Mouse (Mus musculus) heart, embryonic 14.5 days (tissue): ENCODE measurements around the gene Phlpp2. TPM values are rescaled to one million over a fixed set of nuclear protein-coding genes. Genes with fewer than 3 reads are reported as not detected.

Experiments
- ATAC-seq: fragments of 200-750 bp; cut with Nextera tagmentation; 2 replicates; pipeline ENCODE4 v1.8.0; 2017; ENCODE audit warnings: low read depth, moderate TSS enrichment; ENCODE audit not compliant: insufficient number of reproducible peaks, insufficient read depth, low FRiP score
- H3K27ac ChIP-seq, 2 experiments: fragments of 200-500 bp in 1 of 2; fragments of 300-500 bp in 1 of 2; sonication (generic) in 1 of 2; replicated peaks in 1 of 2; 2 replicates each; pipeline ENCODE4 v1.5.1; 2012 to 2014; ENCODE audit warnings: low read depth in 2 of 2, low read length in 2 of 2, control low read depth in 1 of 2, mild to moderate bottlenecking in 1 of 2, mixed read lengths in 1 of 2; ENCODE audit not compliant: control insufficient read depth in 1 of 2, insufficient read depth in 1 of 2
- H3K27me3 ChIP-seq: fragments of 300-500 bp; sonication (generic); 2 replicates; pipeline ENCODE4 v1.6.1; 2014; ENCODE audit warnings: mild to moderate bottlenecking, low read length, control low read depth; ENCODE audit not compliant: control insufficient read depth, insufficient read depth
- H3K36me3 ChIP-seq: fragments of 300-500 bp; sonication (generic); 2 replicates; pipeline ENCODE4 v1.6.1; 2014; ENCODE audit warnings: mild to moderate bottlenecking, control low read depth, low read length, mixed read lengths; ENCODE audit not compliant: control insufficient read depth, insufficient read depth
- H3K4me1 ChIP-seq, 2 experiments: fragments of 200-500 bp in 1 of 2; fragments of 300-500 bp in 1 of 2; sonication (generic) in 1 of 2; 2 replicates each; pipeline ENCODE4 v1.6.1; 2012 to 2014; ENCODE audit warnings: low read length in 2 of 2, control low read depth in 1 of 2, mixed read lengths in 1 of 2; ENCODE audit not compliant: control insufficient read depth in 2 of 2, insufficient read depth in 2 of 2
- H3K4me2 ChIP-seq: fragments of 300-500 bp; sonication (generic); 2 replicates; pipeline ENCODE4 v1.6.1; 2014; ENCODE audit warnings: mild to moderate bottlenecking, low read length
- H3K4me3 ChIP-seq, 2 experiments: fragments of 200-500 bp in 1 of 2; fragments of 300-500 bp in 1 of 2; sonication (generic) in 1 of 2; 2 replicates each; pipeline ENCODE4 v1.5.1; 2012 to 2014; ENCODE audit warnings: low read length in 2 of 2, mild to moderate bottlenecking in 2 of 2, control low read depth in 1 of 2, low read depth in 1 of 2, moderate library complexity in 1 of 2; ENCODE audit not compliant: control insufficient read depth in 1 of 2, insufficient read depth in 1 of 2
- H3K9ac ChIP-seq: fragments of 300-500 bp; sonication (generic); 2 replicates; pipeline ENCODE4 v1.6.1; 2014; ENCODE audit warnings: mild to moderate bottlenecking, low read length
- H3K9me3 ChIP-seq: fragments of 300-500 bp; sonication (generic); 2 replicates; pipeline ENCODE4 v1.6.1; 2016; ENCODE audit warnings: low read length, control low read depth; ENCODE audit not compliant: control insufficient read depth
- WGBS: fragments of 180-500 bp; shearing (Covaris S2); extraction: QIAGEN DNeasy Blood & Tissue Kit; methylation state at CpG from one replicate; pipeline ENCODE4 v1.1.7; 2014; 5-methylcytosine and 5-hydroxymethylcytosine counted together
- polyA plus RNA-seq: library from polyadenylated mRNA; unstranded; fragments of >200 nt; fragmentation: Nextera tagmentation; extraction: Ambion mirVana; gene quantifications from 2 replicates; pipeline ENCODE4 v1.2.1, GENCODE M21; 2014

The Phlpp2 gene
- polyA plus RNA-seq, 1 experiment from 2014 or later: 2.0 TPM

GRCm38 (mm10) chr8:109895355-109895754 is 27.0 kb downstream of the Phlpp2 start:
- no peaks in the 10 kb centered on the region for H3K27me3 ChIP-seq
- no peak overlapping the region for H3K4me2 ChIP-seq
- peaks cover 8% of the 10 kb centered on the region; the same call in 1 of the 2 replicates for H3K36me3 ChIP-seq
- H3K4me1 ChIP-seq: no peaks in the 10 kb centered on the region
- H3K27ac ChIP-seq: no peak overlapping the region
- 91% methylated on average over 12 of the region's 12 CpGs for WGBS
- 0 out of 2 replicates have a peak, but pooled peaks cover 3% of the 10 kb centered on the region for H3K9me3 ChIP-seq
- ATAC-seq: no peak
- no peak overlapping the region for H3K9ac ChIP-seq
- no peak overlapping the region for H3K4me3 ChIP-seq

GRCm38 (mm10) chr8:109902379-109902778 is 34.0 kb downstream of the Phlpp2 start:
- ATAC-seq: no peak

GRCm38 (mm10) chr8:109903909-109904469 is 35.6 kb downstream of the Phlpp2 start:
- no peak for ATAC-seq
- Histone ChIP-seq H3K9me3 (no peaks in the 10 kb centered on the region), H3K27ac (no peak overlapping the region), H3K4me3 (no peak overlapping the region), H3K27me3 (no peaks in the 10 kb centered on the region), H3K9ac (no peak overlapping the region), H3K4me2 (no peak overlapping the region), H3K36me3 (peaks cover 7% of the 10 kb centered on the region), H3K4me1 (no peaks in the 10 kb centered on the region)
- 75% methylated on average over 10 of the region's 10 CpGs for WGBS

More at GRCm38 (mm10) chr8:109902379-109902778, 34.0 kb downstream of the Phlpp2 start:
- H3K27ac ChIP-seq: no peak overlapping the region
- H3K4me3 ChIP-seq: no peak overlapping the region
- H3K9me3 ChIP-seq: no peaks in the 10 kb centered on the region
- no peak overlapping the region for H3K9ac ChIP-seq
- H3K36me3 ChIP-seq: no peaks in the 10 kb centered on the region; the same call in 1 of the 2 replicates
- H3K27me3 ChIP-seq: no peaks in the 10 kb centered on the region
- H3K4me2 ChIP-seq: no peak overlapping the region
- H3K4me1 ChIP-seq: no peaks in the 10 kb centered on the region

- Histone ChIP-seq H3K4me1 (no peaks in the 10 kb centered on the region), H3K4me3 (no peak overlapping the region), H3K27me3 (no peaks in the 10 kb centered on the region), H3K27ac (no peak overlapping the region), H3K36me3 (peaks cover 18% of the 10 kb centered on the region), H3K4me2 (no peak overlapping the region), H3K9me3 (no peaks in the 10 kb centered on the region), H3K9ac (no peak overlapping the region)
- WGBS: 100% methylated on average over 1 of the region's 1 CpGs
- no peak for ATAC-seq
Observed at GRCm38 (mm10) chr8:109904928-109905668, 36.8 kb downstream of the Phlpp2 start.

GRCm38 (mm10) chr8:109906907-109907306 is 38.6 kb downstream of the Phlpp2 start:
- H3K4me2 ChIP-seq: no peak overlapping the region
- no peak overlapping the region for H3K4me3 ChIP-seq
- no peaks in the 10 kb centered on the region for H3K27me3 ChIP-seq
- no peaks in the 10 kb centered on the region for H3K4me1 ChIP-seq
- no peak overlapping the region for H3K27ac ChIP-seq
- H3K36me3 ChIP-seq: peaks cover 31% of the 10 kb centered on the region
- H3K9me3 ChIP-seq: no peaks in the 10 kb centered on the region
- H3K9ac ChIP-seq: no peak overlapping the region
- no peak for ATAC-seq
- WGBS: 91% methylated on average over 3 of the region's 3 CpGs

- no peak for ATAC-seq
- no peak overlapping the region for H3K9ac ChIP-seq
- no peaks in the 10 kb centered on the region for H3K27me3 ChIP-seq
- 91% methylated on average over 4 of the region's 4 CpGs for WGBS
- H3K27ac ChIP-seq: no peak overlapping the region
- H3K4me3 ChIP-seq: no peak overlapping the region
- H3K4me2 ChIP-seq: no peak overlapping the region
- peaks cover 36% of the 10 kb centered on the region for H3K36me3 ChIP-seq
- H3K4me1 ChIP-seq: no peaks in the 10 kb centered on the region
- H3K9me3 ChIP-seq: no peaks in the 10 kb centered on the region
Observed at GRCm38 (mm10) chr8:109907376-109907775, 39.0 kb downstream of the Phlpp2 start.

- Histone ChIP-seq H3K9me3 (no peaks in the 10 kb centered on the region), H3K27ac (no peak overlapping the region), H3K4me3 (no peak overlapping the region), H3K4me2 (no peak overlapping the region), H3K27me3 (no peaks in the 10 kb centered on the region), H3K9ac (no peak overlapping the region), H3K36me3 (peaks cover 45% of the 10 kb centered on the region), H3K4me1 (peaks cover 8 to 15% of the 10 kb centered on the region in 2 experiments)
- 46% methylated on average over 4 of the region's 4 CpGs for WGBS
- no peak for ATAC-seq
Observed at GRCm38 (mm10) chr8:109917277-109917676, 48.9 kb downstream of the Phlpp2 start.
